Mouse (Mus musculus) ES-E14 (cell line): ENCODE results near the gene Macrod2. TPM values are rescaled to one million over a fixed set of nuclear protein-coding genes. Genes with fewer than 3 reads are reported as not detected.

ENCODE experiments used
- DNase-seq: peaks from one replicate; pipeline ENCODE4 v3.0.0-alpha.2; 2013; ENCODE audit warnings: low read depth, low spot score
- H3K27ac ChIP-seq: 2 replicates; pipeline ENCODE4 v1.5.1; 2012; ENCODE audit warnings: low read depth, mild to moderate bottlenecking, low read length, moderate library complexity, mixed read lengths; ENCODE audit not compliant: poor library complexity, insufficient read depth, severe bottlenecking
- H3K36me3 ChIP-seq: 2 replicates; pipeline ENCODE4 v1.6.1; 2012; ENCODE audit warnings: mild to moderate bottlenecking, low read length, moderate library complexity, mixed read lengths; ENCODE audit not compliant: control insufficient read depth, poor library complexity, insufficient read depth, severe bottlenecking
- H3K4me1 ChIP-seq, 2 experiments: fragments of 150-350 bp in 1 of 2; sonication (generic) in 1 of 2; 2 replicates each; pipeline ENCODE4 v1.6.1; 2012; ENCODE audit warnings: low read length in 2 of 2, mild to moderate bottlenecking in 1 of 2, mixed read lengths in 1 of 2; ENCODE audit not compliant: control insufficient read depth in 2 of 2, insufficient read depth in 2 of 2, poor library complexity in 1 of 2
- H3K4me3 ChIP-seq, 2 experiments: fragments of 150-350 bp in 1 of 2; sonication (generic) in 1 of 2; 2 replicates each; pipeline ENCODE4 v1.5.1; 2012; ENCODE audit warnings: low read length in 2 of 2, low read depth in 1 of 2, mild to moderate bottlenecking in 1 of 2, mixed read lengths in 1 of 2; ENCODE audit not compliant: insufficient read depth in 1 of 2, poor library complexity in 1 of 2, severe bottlenecking in 1 of 2
- H3K9ac ChIP-seq: 2 replicates; pipeline ENCODE4 v1.6.1; 2012; ENCODE audit warnings: low read depth, mild to moderate bottlenecking, low read length, mixed read lengths; ENCODE audit not compliant: poor library complexity, insufficient read depth, severe bottlenecking
- H3K9me3 ChIP-seq: fragments of 150-350 bp; sonication (generic); 2 replicates; pipeline ENCODE4 v1.6.1; 2012; ENCODE audit warnings: low read depth, mild to moderate bottlenecking, low read length; ENCODE audit not compliant: control insufficient read depth, insufficient read depth
- CHD2 ChIP-seq: IDR thresholded peaks from 2 replicates; pipeline ENCODE4 v1.6.1; 2014; ENCODE audit warnings: mild to moderate bottlenecking, low read depth, low read length, inconsistent platforms
- HCFC1 ChIP-seq: IDR thresholded peaks from 2 replicates; pipeline ENCODE4 v1.6.1; 2012; ENCODE audit warnings: low read length, inconsistent platforms, borderline replicate concordance; ENCODE audit not compliant: insufficient read depth
- MAFK ChIP-seq: IDR thresholded peaks from 2 replicates; pipeline ENCODE4 v1.6.1; 2014; ENCODE audit warnings: mild to moderate bottlenecking, low read depth, low read length, inconsistent platforms; ENCODE audit not compliant: insufficient read depth
- ZC3H11A ChIP-seq: IDR thresholded peaks from 2 replicates; pipeline ENCODE4 v1.6.1; 2012; ENCODE audit warnings: low read depth, mild to moderate bottlenecking, inconsistent platforms, low read length, borderline replicate concordance
- ZNF384 ChIP-seq: IDR thresholded peaks from 2 replicates; pipeline ENCODE4 v1.6.1; 2012; ENCODE audit warnings: low read depth, low read length, inconsistent platforms
- in situ Hi-C, 2 experiments: fragments of 600-800 bp; cut with MboI; formaldehyde crosslinking; loops; one replicate each; pipeline ENCODE4 v1.15.1; 2025; ENCODE audit warnings: low sequenced_read_pairs in 2 of 2, inconsistent platforms in 1 of 2; ENCODE audit not compliant: unreplicated experiment in 2 of 2
- total RNA-seq: library from RNA; depleted of rRNA; stranded (reverse); fragments of 300-350 nt; gene quantifications from 2 replicates; pipeline ENCODE4 v1.2.3, GENCODE M21; 2012

Gene Macrod2
- total RNA-seq, 1 experiment: 12.7 TPM

- Histone ChIP-seq H3K27ac (no peak overlapping the region), H3K4me1 (no peaks in the 10 kb centered on the region), H3K9ac (no peak overlapping the region), H3K9me3 (no peaks in the 10 kb centered on the region), H3K4me3 (no peak overlapping the region), H3K36me3 (no peaks in the 10 kb centered on the region)
- in situ Hi-C loops: no loop called here
- TF ChIP-seq HCFC1 (no peak), ZC3H11A (no peak), ZNF384 (no peak)
- DNase-seq: no peak
Observed at GRCm38 (mm10) chr2:141391229-141391628, 996.1 kb downstream of the Macrod2 start.

GRCm38 (mm10) chr2:141394806-141395205 lies 999.7 kb downstream of the Macrod2 start:
- DNase-seq: no peak
- Histone ChIP-seq H3K27ac (no peak overlapping the region), H3K9me3 (no peaks in the 10 kb centered on the region), H3K4me1 (no peaks in the 10 kb centered on the region), H3K9ac (no peak overlapping the region), H3K36me3 (no peaks in the 10 kb centered on the region), H3K4me3 (no peak overlapping the region)
- TF ChIP-seq HCFC1 (no peak), ZNF384 (no peak), CHD2 (no peak)
- in situ Hi-C loops: no loop called here

- Histone ChIP-seq H3K27ac (peak overlapping the region; percentile 40; the same call in 1 of the 2 replicates), H3K9ac (no peak overlapping the region), H3K9me3 (no peaks in the 10 kb centered on the region), H3K4me1 (peaks cover 2 to 6% of the 10 kb centered on the region in 2 experiments; a peak in 3 of 4 replicates), H3K4me3 (no peak overlapping the region), H3K36me3 (no peaks in the 10 kb centered on the region)
- in situ Hi-C loops: no loop called here
- TF ChIP-seq HCFC1 (no peak), ZC3H11A (no peak), MAFK (no peak), ZNF384 (no peak), CHD2 (no peak)
- DNase-seq: no peak
Observed at GRCm38 (mm10) chr2:141408766-141409165, 1013.7 kb downstream of the Macrod2 start.

- in situ Hi-C loops: no loop called here
- DNase-seq: no peak
- TF ChIP-seq CHD2 (no peak), ZNF384 (no peak), MAFK (no peak)
Observed at GRCm38 (mm10) chr2:141416436-141416835, 1021.3 kb downstream of the Macrod2 start.

GRCm38 (mm10) chr2:141416855-141417544 lies 1021.9 kb downstream of the Macrod2 start:
- H3K27ac ChIP-seq: no peak overlapping the region
- no peaks in the 10 kb centered on the region for H3K9me3 ChIP-seq
- H3K9ac ChIP-seq: no peak overlapping the region
- no peak for DNase-seq
- no peaks in the 10 kb centered on the region for H3K36me3 ChIP-seq
- peaks cover 3 to 6% of the 10 kb centered on the region in 2 experiments; a peak in 3 of 4 replicates for H3K4me1 ChIP-seq
- H3K4me3 ChIP-seq: no peak overlapping the region
- in situ Hi-C loops: no loop called here
- TF ChIP-seq ZC3H11A (no peak), HCFC1 (no peak), ZNF384 (no peak), MAFK (no peak), CHD2 (no peak)

More at GRCm38 (mm10) chr2:141416436-141416835, 1021.3 kb downstream of the Macrod2 start:
- Histone ChIP-seq H3K27ac (no peak overlapping the region), H3K9me3 (no peaks in the 10 kb centered on the region), H3K36me3 (no peaks in the 10 kb centered on the region), H3K9ac (no peak overlapping the region), H3K4me3 (no peak overlapping the region), H3K4me1 (peaks cover 3 to 6% of the 10 kb centered on the region in 2 experiments; a peak in 3 of 4 replicates)
